Mouse (Mus musculus): ENCODE measurements around the gene Fbxw19. TPM values are rescaled to one million over a fixed set of nuclear protein-coding genes. Genes with fewer than 3 reads are reported as not detected.
"Not testable (repeated sequence)": the region's sequence is repeated elsewhere in the genome, so short reads cannot be mapped to it uniquely, and the experiment has no call there.

The Fbxw19 gene
- polyA plus RNA-seq (2012; ENCODE audit: insufficient read depth, insufficient read length, missing spikeins), result not detected in 2 replicates

GRCm38 (mm10) chr9:109495775-109496174, at the start of gene Fbxw19:
Fbxw19 (minus strand) TSS chr9:109495875.
- not testable (repeated sequence) for H3K4me1 ChIP-seq (ENCODE audit: control insufficient read depth, insufficient read depth, insufficient read length, low read length); H3K4me3 ChIP-seq (ENCODE audit: insufficient read depth, low read depth, low read length); H3K27ac ChIP-seq (replicated peaks; ENCODE audit: low read depth, low read length)

- Histone ChIP-seq H3K4me3 (ENCODE audit: insufficient read depth, low read depth, low read length) (no peak overlapping the region), H3K27ac (replicated peaks; ENCODE audit: low read depth, low read length) (no peak overlapping the region), H3K4me1 (ENCODE audit: control insufficient read depth, insufficient read depth, insufficient read length, low read length) (no peaks in the 10 kb centered on the region)
Observed at GRCm38 (mm10) chr9:109523385-109524064, 27.9 kb upstream of the Fbxw19 start.

- no peaks in the 10 kb centered on the region for H3K4me1 ChIP-seq (ENCODE audit: control insufficient read depth, insufficient read depth, insufficient read length, low read length)
- H3K27ac ChIP-seq (replicated peaks; ENCODE audit: low read depth, low read length), result no peak within 1 kb of the TSS
- no peak within 1 kb of the TSS for H3K4me3 ChIP-seq (ENCODE audit: insufficient read depth, low read depth, low read length)
Observed at GRCm38 (mm10) chr9:109449040-109449439, 46.6 kb downstream of the Fbxw19 start, which contains the start of gene Fbxw16. Fbxw16 (minus strand) TSS chr9:109449140.

- Histone ChIP-seq H3K4me3 (ENCODE audit: insufficient read depth, low read depth, low read length) (no peak overlapping the region), H3K4me1 (ENCODE audit: control insufficient read depth, insufficient read depth, insufficient read length, low read length) (no peaks in the 10 kb centered on the region), H3K27ac (replicated peaks; ENCODE audit: low read depth, low read length) (no peak overlapping the region)
Observed at GRCm38 (mm10) chr9:109432956-109433355, 62.7 kb downstream of the Fbxw19 start.

Other genes starting within 250 kb of the Fbxw19 start
- gene Fbxw14, start 208.2 kb downstream of the Fbxw19 start, polyA plus RNA-seq (2012; ENCODE audit: insufficient read depth, insufficient read length, missing spikeins), result not detected in 2 replicates
- gene Fbxw28, start 156.2 kb downstream of the Fbxw19 start, polyA plus RNA-seq (2012; ENCODE audit: insufficient read depth, insufficient read length, missing spikeins), result not detected in 2 replicates
- not detected in 2 replicates for gene Fbxw22, start 91.6 kb downstream of the Fbxw19 start, polyA plus RNA-seq (2012; ENCODE audit: insufficient read depth, insufficient read length, missing spikeins)
- gene Fbxw16, start 46.7 kb downstream of the Fbxw19 start, polyA plus RNA-seq (2012; ENCODE audit: insufficient read depth, insufficient read length, missing spikeins), result not detected in 2 replicates
- not detected in 2 replicates for gene Fbxw15, start 72.4 kb upstream of the Fbxw19 start, polyA plus RNA-seq (2012; ENCODE audit: insufficient read depth, insufficient read length, missing spikeins)
- not detected in 2 replicates for gene Fbxw24, start 130.2 kb upstream of the Fbxw19 start, polyA plus RNA-seq (2012; ENCODE audit: insufficient read depth, insufficient read length, missing spikeins)
- gene Fbxw25, start 168.8 kb upstream of the Fbxw19 start, polyA plus RNA-seq (2012; ENCODE audit: insufficient read depth, insufficient read length, missing spikeins), result not detected in 2 replicates
- not detected in 2 replicates for gene Fbxw18, start 206.8 kb upstream of the Fbxw19 start, polyA plus RNA-seq (2012; ENCODE audit: insufficient read depth, insufficient read length, missing spikeins)

All from brown adipose tissue, adult 24 weeks (tissue).